Mouse (Mus musculus) kidney, adult 2 months (tissue): ENCODE data around the gene Magee1.

Experiments used
- CTCF ChIP-seq: fragments of 200-500 bp; conservative IDR thresholded peaks from 2 replicates; pipeline ENCODE4 v1.5.1; 2011; ENCODE audit warnings: low read depth, mild to moderate bottlenecking, control low read depth, low read length, moderate library complexity, mixed read lengths; ENCODE audit not compliant: insufficient read depth, insufficient read length
- POLR2A ChIP-seq: fragments of 200-500 bp; IDR thresholded peaks from one replicate; pipeline ENCODE4 v1.6.1; 2011; ENCODE audit warnings: low read depth, low read length, control low read depth

DNA sequence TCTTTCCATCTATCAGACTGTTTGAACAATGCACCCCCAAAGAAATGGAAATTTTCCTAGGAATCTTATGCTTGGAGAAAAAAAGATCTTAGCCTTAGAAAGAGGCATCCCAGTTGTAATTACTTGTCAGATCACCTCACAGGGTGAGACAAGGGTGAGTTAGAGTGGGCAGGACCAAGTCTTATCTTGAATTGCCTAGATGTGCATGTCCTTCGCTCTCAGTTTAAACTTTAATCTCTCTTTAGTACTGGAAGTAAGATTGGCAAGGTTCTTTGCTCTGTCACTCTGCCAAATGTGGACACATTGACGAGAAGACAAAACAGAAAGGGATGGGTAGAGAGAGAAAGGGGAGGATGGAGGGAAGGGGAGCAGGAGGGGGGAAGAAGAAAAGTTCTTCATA, 5.2 kb upstream of the Magee1 start:
- TF ChIP-seq CTCF (no peak), POLR2A (no peak)
